Mouse (Mus musculus): ENCODE data around the gene Smagp.
"Not testable (repeated sequence)": the region's sequence is repeated elsewhere in the genome, so short reads cannot be mapped to it uniquely, and the experiment has no call there.

Smagp gene

GRCm38 (mm10) chr15:100627287-100627686, 9.5 kb downstream of the Smagp start:
- no peak for DNase-seq (ENCODE audit: low read depth, low spot score)

- DNase-seq (ENCODE audit: low read depth, low spot score) = no peak
Observed at GRCm38 (mm10) chr15:100624435-100624834, 12.3 kb downstream of the Smagp start.

GRCm38 (mm10) chr15:100623754-100624153, 13.0 kb downstream of the Smagp start:
- DNase-seq (ENCODE audit: low read depth, low spot score) = no peak

GRCm38 (mm10) chr15:100622164-100622563, 14.6 kb downstream of the Smagp start:
- DNase-seq (ENCODE audit: low read depth, low spot score) = peak; percentile 76

GRCm38 (mm10) chr15:100621671-100622070, 15.1 kb downstream of the Smagp start:
- DNase-seq (ENCODE audit: low read depth, low spot score) = not testable (repeated sequence)

GRCm38 (mm10) chr15:100619200-100619599, 17.5 kb downstream of the Smagp start:
- DNase-seq (ENCODE audit: low read depth, low spot score) = no peak

- no peak for DNase-seq (ENCODE audit: low read depth, low spot score)
Observed at GRCm38 (mm10) chr15:100616221-100616620, 20.5 kb downstream of the Smagp start.

GRCm38 (mm10) chr15:100615825-100616220, 20.9 kb downstream of the Smagp start:
- DNase-seq (ENCODE audit: low read depth, low spot score) = peak; percentile 97

GRCm38 (mm10) chr15:100614996-100615824, 21.5 kb downstream of the Smagp start, which contains the start of gene Dazap2:
Dazap2 (plus strand) TSS chr15:100615349.
- peak; percentile 99 for DNase-seq (ENCODE audit: low read depth, low spot score)

- DNase-seq (ENCODE audit: low read depth, low spot score) = peak; percentile 67
Observed at GRCm38 (mm10) chr15:100614218-100614995, 22.3 kb downstream of the Smagp start.

GRCm38 (mm10) chr15:100613584-100613983, 23.2 kb downstream of the Smagp start:
- peak; percentile 92 for DNase-seq (ENCODE audit: low read depth, low spot score)

- DNase-seq (ENCODE audit: low read depth, low spot score) = no peak
Observed at GRCm38 (mm10) chr15:100612432-100612831, 24.3 kb downstream of the Smagp start.

GRCm38 (mm10) chr15:100611951-100612350, 24.8 kb downstream of the Smagp start:
- no peak for DNase-seq (ENCODE audit: low read depth, low spot score)

GRCm38 (mm10) chr15:100606677-100607076, 30.1 kb downstream of the Smagp start:
- DNase-seq (ENCODE audit: low read depth, low spot score) = not testable (repeated sequence)

- DNase-seq (ENCODE audit: low read depth, low spot score) = no peak
Observed at GRCm38 (mm10) chr15:100601669-100602068, 35.1 kb downstream of the Smagp start.

GRCm38 (mm10) chr15:100600696-100601272, 36.0 kb downstream of the Smagp start:
- DNase-seq (ENCODE audit: low read depth, low spot score) = no peak

- peak; percentile 94 for DNase-seq (ENCODE audit: low read depth, low spot score)
Observed at GRCm38 (mm10) chr15:100600047-100600695, 36.6 kb downstream of the Smagp start.

- DNase-seq (ENCODE audit: low read depth, low spot score) = peak; percentile 57
Observed at GRCm38 (mm10) chr15:100599276-100600046, 37.3 kb downstream of the Smagp start, which contains the start of gene Pou6f1. Pou6f1 (minus strand) TSS chr15:100599984.

- DNase-seq (ENCODE audit: low read depth, low spot score) = peak; percentile 73
Observed at GRCm38 (mm10) chr15:100598883-100599275, 37.9 kb downstream of the Smagp start.

- DNase-seq (ENCODE audit: low read depth, low spot score) = no peak
Observed at GRCm38 (mm10) chr15:100598287-100598882, 38.4 kb downstream of the Smagp start.
